Mouse (Mus musculus) embryonic facial prominence, embryonic 10.5 days (tissue): Measurements from ENCODE around the gene Herc4. TPM values are rescaled to one million over a fixed set of nuclear protein-coding genes. Genes with fewer than 3 reads are reported as not detected.
"Not testable (repeated sequence)": the region's sequence is repeated elsewhere in the genome, so short reads cannot be mapped to it uniquely, and the experiment has no call there.

Source experiments
- DNase-seq: peaks from one replicate; pipeline ENCODE4 v3.0.0-alpha.2; 2017; ENCODE audit warnings: low spot score
- H3K27ac ChIP-seq: fragments of 300-500 bp; sonication (generic); replicated peaks from 2 replicates; pipeline ENCODE4 v1.5.1; 2016; ENCODE audit warnings: mild to moderate bottlenecking
- H3K27me3 ChIP-seq: fragments of 300-500 bp; sonication (generic); replicated peaks from 2 replicates; pipeline ENCODE4 v1.6.1; 2016; ENCODE audit warnings: low read depth, mild to moderate bottlenecking; ENCODE audit not compliant: poor library complexity, severe bottlenecking
- H3K36me3 ChIP-seq: fragments of 300-500 bp; sonication (generic); replicated peaks from 2 replicates; pipeline ENCODE4 v1.6.1; 2016; ENCODE audit warnings: mild to moderate bottlenecking, moderate library complexity
- H3K4me1 ChIP-seq: fragments of 300-500 bp; sonication (generic); 2 replicates; pipeline ENCODE4 v1.6.1; 2016
- H3K4me3 ChIP-seq: fragments of 300-500 bp; sonication (generic); 2 replicates; pipeline ENCODE4 v1.5.1; 2016; ENCODE audit warnings: mild to moderate bottlenecking, moderate library complexity
- H3K9me3 ChIP-seq: fragments of 300-500 bp; sonication (generic); 2 replicates; pipeline ENCODE4 v1.6.1; 2016; ENCODE audit warnings: mild to moderate bottlenecking
- WGBS: fragments of 180-500 bp; shearing (Covaris S2); methylation state at CpG from one replicate; pipeline ENCODE4 v1.1.7; 2016; 5-methylcytosine and 5-hydroxymethylcytosine counted together
- polyA plus RNA-seq: library from polyadenylated mRNA; unstranded; fragments of >200 nt; fragmentation: Nextera tagmentation; extraction: Ambion mirVana; gene quantifications from 2 replicates; pipeline ENCODE4 v1.2.1, GENCODE M21; 2016

The Herc4 gene
- polyA plus RNA-seq, 1 experiment from 2014 or later, result 46.1 TPM

- Histone ChIP-seq H3K27ac (peak overlapping the region; percentile 96), H3K9me3 (no peaks in the 10 kb centered on the region), H3K4me1 (peaks cover 21% of the 10 kb centered on the region), H3K27me3 (peaks cover 7% of the 10 kb centered on the region; the same call in 1 of the 2 replicates), H3K4me3 (peak overlapping the region; percentile 82), H3K36me3 (peaks cover 33% of the 10 kb centered on the region)
- DNase-seq, result peak; percentile 78
- 5% methylated on average over 113 of the region's 113 CpGs for WGBS
These were observed 94.6 kb downstream of the Herc4 start for GRCm38 (mm10) chr10:63337951-63338836.

- Histone ChIP-seq H3K27me3 (peaks cover 7% of the 10 kb centered on the region; the same call in 1 of the 2 replicates), H3K9me3 (no peaks in the 10 kb centered on the region), H3K4me3 (peak overlapping the region; percentile 82), H3K36me3 (peaks cover 24% of the 10 kb centered on the region), H3K4me1 (peaks cover 21% of the 10 kb centered on the region), H3K27ac (peak overlapping the region; percentile 96)
- under 1% methylated on average over 73 of the region's 74 CpGs for WGBS
- DNase-seq, result peak; percentile 95
These were observed 95.5 kb downstream of the Herc4 start for GRCm38 (mm10) chr10:63338914-63339643.

- DNase-seq, result no peak
- Histone ChIP-seq H3K36me3 (0 out of 2 replicates have a peak, but pooled peaks cover under 1% of the 10 kb centered on the region), H3K27ac (no peak overlapping the region), H3K27me3 (peaks cover 7% of the 10 kb centered on the region; the same call in 1 of the 2 replicates), H3K4me3 (no peak overlapping the region), H3K9me3 (no peaks in the 10 kb centered on the region), H3K4me1 (peaks cover 18% of the 10 kb centered on the region)
- 87% methylated on average over 2 of the region's 2 CpGs for WGBS
These were observed 97.7 kb downstream of the Herc4 start for GRCm38 (mm10) chr10:63341351-63341750.

GRCm38 (mm10) chr10:63344751-63345150, 101.1 kb downstream of the Herc4 start:
- H3K36me3 ChIP-seq, result no peaks in the 10 kb centered on the region
- H3K27me3 ChIP-seq, result peaks cover 7% of the 10 kb centered on the region; the same call in 1 of the 2 replicates
- peaks cover 9% of the 10 kb centered on the region; the same call in 1 of the 2 replicates for H3K4me1 ChIP-seq
- no peaks in the 10 kb centered on the region for H3K9me3 ChIP-seq
- H3K27ac ChIP-seq, result no peak overlapping the region
- 93% methylated on average over 3 of the region's 3 CpGs for WGBS
- no peak overlapping the region for H3K4me3 ChIP-seq
- no peak for DNase-seq

GRCm38 (mm10) chr10:63348291-63348690, 104.7 kb downstream of the Herc4 start:
- whole genome bisulfite sequencing, result 47% methylated on average over 3 of the region's 3 CpGs
- DNase-seq, result no peak
- Histone ChIP-seq H3K4me3 (no peak overlapping the region), H3K4me1 (peaks cover 9% of the 10 kb centered on the region; the same call in 1 of the 2 replicates), H3K27me3 (no peaks in the 10 kb centered on the region), H3K36me3 (no peaks in the 10 kb centered on the region), H3K9me3 (no peaks in the 10 kb centered on the region), H3K27ac (no peak overlapping the region)

GRCm38 (mm10) chr10:63350666-63351065, 107.1 kb downstream of the Herc4 start:
- DNase-seq, result no peak
- Histone ChIP-seq H3K4me1 (peaks cover 9% of the 10 kb centered on the region; the same call in 1 of the 2 replicates), H3K36me3 (no peaks in the 10 kb centered on the region), H3K9me3 (no peaks in the 10 kb centered on the region), H3K27me3 (no peaks in the 10 kb centered on the region), H3K4me3 (no peak overlapping the region), H3K27ac (no peak overlapping the region)
- 86% methylated on average over 7 of the region's 7 CpGs for WGBS

- H3K4me1 ChIP-seq, H3K27ac ChIP-seq, DNase-seq, H3K27me3 ChIP-seq, H3K36me3 ChIP-seq, H3K9me3 ChIP-seq, H3K4me3 ChIP-seq: not testable (repeated sequence)
- 89% methylated on average over 7 of the region's 7 CpGs for WGBS
These were observed 107.5 kb downstream of the Herc4 start for GRCm38 (mm10) chr10:63351099-63351498.

GRCm38 (mm10) chr10:63352111-63352510, 108.5 kb downstream of the Herc4 start:
- WGBS, result 93% methylated on average over 5 of the region's 5 CpGs
- H3K4me3 ChIP-seq, result no peak overlapping the region
- no peak overlapping the region for H3K27ac ChIP-seq
- DNase-seq, result no peak
- peaks cover 9% of the 10 kb centered on the region; the same call in 1 of the 2 replicates for H3K4me1 ChIP-seq
- no peaks in the 10 kb centered on the region for H3K9me3 ChIP-seq
- H3K36me3 ChIP-seq, result no peaks in the 10 kb centered on the region
- H3K27me3 ChIP-seq, result no peaks in the 10 kb centered on the region

- H3K27ac ChIP-seq, result no peak overlapping the region
- H3K4me3 ChIP-seq, result no peak overlapping the region
- no peaks in the 10 kb centered on the region for H3K36me3 ChIP-seq
- 68% methylated on average over 1 of the region's 1 CpGs for WGBS
- H3K9me3 ChIP-seq, result no peaks in the 10 kb centered on the region
- no peaks in the 10 kb centered on the region for H3K27me3 ChIP-seq
- DNase-seq, result no peak
- H3K4me1 ChIP-seq, result no peaks in the 10 kb centered on the region
These were observed 116.9 kb downstream of the Herc4 start for GRCm38 (mm10) chr10:63360502-63360901.

GRCm38 (mm10) chr10:63365918-63366455, 122.4 kb downstream of the Herc4 start:
- no peaks in the 10 kb centered on the region for H3K27me3 ChIP-seq
- no peak overlapping the region for H3K27ac ChIP-seq
- 65% methylated on average over 7 of the region's 7 CpGs for WGBS
- peaks cover 15% of the 10 kb centered on the region for H3K4me1 ChIP-seq
- DNase-seq, result no peak
- no peaks in the 10 kb centered on the region for H3K9me3 ChIP-seq
- H3K4me3 ChIP-seq, result 0 out of 2 replicates have a peak overlapping the region, but pooled peaks have one; percentile 11
- no peaks in the 10 kb centered on the region for H3K36me3 ChIP-seq

- Histone ChIP-seq H3K27ac (no peak overlapping the region), H3K4me1 (peaks cover 15% of the 10 kb centered on the region)
These were observed 123.8 kb downstream of the Herc4 start for GRCm38 (mm10) chr10:63367386-63367785.

More at GRCm38 (mm10) chr10:63367386-63367785, 123.8 kb downstream of the Herc4 start:
- no peaks in the 10 kb centered on the region for H3K9me3 ChIP-seq
- no peaks in the 10 kb centered on the region for H3K36me3 ChIP-seq
- no peaks in the 10 kb centered on the region for H3K27me3 ChIP-seq
- no peak for DNase-seq
- H3K4me3 ChIP-seq, result no peak overlapping the region
- 76% methylated on average over 6 of the region's 6 CpGs for WGBS
